Mouse (Mus musculus): ENCODE results near the gene Gmeb1.
"Not testable (repeated sequence)": the region's sequence is repeated elsewhere in the genome, so short reads cannot be mapped to it uniquely, and the experiment has no call there.

Gmeb1 gene

DNA sequence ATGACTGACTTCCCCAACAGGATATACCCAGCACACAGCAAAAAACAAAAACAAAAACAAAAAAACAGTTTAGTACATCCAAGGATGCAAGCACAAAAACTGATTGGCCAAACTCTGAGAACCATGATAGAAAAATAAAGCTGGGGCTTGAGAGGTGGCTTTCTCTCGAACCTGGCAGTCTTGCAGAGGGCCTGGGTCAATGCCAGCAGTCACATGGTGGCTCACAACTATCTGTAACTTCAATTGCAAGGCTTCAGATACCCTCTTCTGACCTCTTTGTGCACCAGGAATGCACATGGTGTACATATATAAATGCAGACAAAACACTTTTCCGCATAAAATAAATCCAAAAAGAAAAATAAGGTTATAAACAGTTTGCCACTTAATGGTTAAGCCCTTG lies 11.8 kb upstream of the Gmeb1 start:
- DNase-seq: peak; percentile 48

DNA sequence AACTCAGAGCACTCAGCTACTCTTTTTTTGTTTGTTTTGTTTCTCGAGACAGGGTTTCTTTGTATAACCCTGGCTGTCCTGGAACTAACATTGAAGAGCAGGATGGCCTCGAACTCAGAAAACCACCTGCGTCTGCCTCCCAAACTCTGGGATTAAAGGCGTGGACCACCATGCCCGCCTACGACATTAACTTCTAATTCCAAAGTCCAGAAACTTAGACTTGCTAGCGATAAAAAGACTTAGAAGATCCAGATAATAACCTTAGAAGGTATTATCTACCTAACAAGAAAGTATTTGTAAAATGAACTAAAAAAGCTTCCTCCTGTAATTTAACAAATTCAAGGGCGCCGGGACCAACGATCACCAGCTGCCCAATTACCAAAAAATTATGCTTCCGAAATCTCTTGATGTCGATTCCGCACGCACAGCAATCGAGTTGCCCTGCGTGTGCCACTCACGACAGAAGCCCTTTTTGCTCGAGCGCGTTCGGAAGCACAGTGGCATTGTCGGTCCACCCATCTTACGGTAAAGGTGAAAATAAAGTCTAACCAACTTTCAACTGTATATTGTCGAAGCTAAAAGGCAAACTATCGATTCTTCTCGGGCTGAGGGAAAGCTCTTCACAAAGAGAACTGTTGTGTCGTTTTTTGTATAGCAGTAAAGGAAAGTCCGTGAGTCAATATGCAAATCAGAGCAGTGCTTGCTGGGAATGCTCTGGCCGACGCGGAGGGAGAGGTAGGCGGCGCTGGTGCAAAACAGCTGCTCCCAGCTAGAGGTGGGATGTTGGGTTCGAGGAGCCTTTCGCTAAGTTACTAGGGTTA lies 8.5 kb upstream of the Gmeb1 start:
- peak; percentile 84 for DNase-seq

GRCm38 (mm10) chr4:132268871-132269739 lies 7.7 kb upstream of the Gmeb1 start:
- no peak for DNase-seq

- DNase-seq: no peak
Observed at GRCm38 (mm10) chr4:132266835-132267349, 5.5 kb upstream of the Gmeb1 start.

- DNase-seq: no peak
Observed at GRCm38 (mm10) chr4:132263313-132263712, 1.9 kb upstream of the Gmeb1 start.

GRCm38 (mm10) chr4:132262358-132262616 lies 885 bp upstream of the Gmeb1 start:
- no peak for DNase-seq

DNA sequence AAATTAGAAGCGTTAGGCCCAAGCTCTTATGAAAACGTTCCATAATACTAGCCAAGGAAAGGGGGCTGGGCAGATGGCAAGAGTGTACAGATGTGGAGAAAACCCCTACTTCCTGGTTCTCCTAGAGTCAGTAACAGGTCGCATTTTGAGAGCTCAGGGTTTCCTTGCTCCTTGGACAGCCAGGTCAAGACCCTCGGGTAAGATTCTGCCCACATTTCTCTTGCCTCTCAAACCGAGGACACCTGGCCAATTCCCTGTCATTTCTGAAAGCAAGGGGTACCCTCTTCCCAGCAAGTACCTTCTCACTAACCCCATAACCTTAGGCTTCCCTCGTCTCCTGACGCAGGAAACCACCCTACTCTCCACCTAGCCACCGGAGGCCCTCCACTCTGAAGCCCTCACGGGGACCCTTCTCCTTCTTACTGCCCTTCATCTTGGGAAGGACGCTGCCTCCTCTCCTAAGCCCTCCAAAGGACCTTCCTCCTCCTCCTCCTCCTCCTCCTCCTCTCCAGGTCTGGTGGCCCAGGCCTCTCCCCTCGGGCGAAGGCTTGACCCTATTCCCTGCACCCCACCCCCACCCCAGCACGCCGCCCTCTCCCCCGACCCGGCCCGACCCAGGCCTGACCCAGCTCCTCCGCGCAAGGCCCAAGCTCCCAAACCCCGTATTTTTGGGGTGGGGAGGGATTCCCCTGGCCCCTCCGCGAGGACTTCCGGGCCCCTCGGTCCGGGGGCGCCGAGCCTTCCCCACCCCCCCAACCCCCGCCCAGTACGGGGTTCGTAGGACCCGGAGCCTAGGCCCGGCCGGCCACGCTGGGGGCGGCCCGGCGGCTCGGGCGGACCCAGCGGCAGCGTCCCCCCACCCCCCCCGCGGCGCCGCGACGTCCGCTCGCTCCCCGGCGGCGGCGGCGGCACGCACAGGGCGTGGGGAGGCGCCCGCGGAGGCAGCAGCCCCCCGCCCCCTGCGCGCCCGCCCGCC lies 710 bp downstream of the Gmeb1 start:
- peak; percentile 50 for DNase-seq

DNA sequence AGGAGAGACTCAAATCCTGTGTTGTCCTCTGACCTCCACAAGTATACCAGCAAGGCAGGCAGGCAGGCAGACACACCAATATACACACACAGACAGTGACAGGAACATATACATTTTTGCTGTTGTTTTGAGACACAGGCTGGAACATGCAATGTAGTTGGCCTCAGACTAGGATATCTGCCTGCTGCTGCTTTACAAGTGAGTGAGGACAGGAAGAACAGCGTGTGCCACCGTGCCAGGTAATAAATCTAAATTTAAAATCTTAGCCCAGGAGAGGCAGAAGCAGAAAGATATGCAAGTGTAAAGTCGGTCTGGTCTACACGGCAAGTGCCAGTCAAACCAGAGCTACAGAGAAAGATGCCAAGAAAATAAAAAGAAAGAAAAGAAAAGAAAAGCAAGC lies 2.2 kb downstream of the Gmeb1 start:
- DNase-seq: no peak

- DNase-seq: no peak
Observed at GRCm38 (mm10) chr4:132256384-132256783, 5.0 kb downstream of the Gmeb1 start.

GRCm38 (mm10) chr4:132254986-132255385 lies 6.4 kb downstream of the Gmeb1 start:
- no peak for DNase-seq

- DNase-seq: no peak
Observed at GRCm38 (mm10) chr4:132253622-132254021, 7.8 kb downstream of the Gmeb1 start.

DNA sequence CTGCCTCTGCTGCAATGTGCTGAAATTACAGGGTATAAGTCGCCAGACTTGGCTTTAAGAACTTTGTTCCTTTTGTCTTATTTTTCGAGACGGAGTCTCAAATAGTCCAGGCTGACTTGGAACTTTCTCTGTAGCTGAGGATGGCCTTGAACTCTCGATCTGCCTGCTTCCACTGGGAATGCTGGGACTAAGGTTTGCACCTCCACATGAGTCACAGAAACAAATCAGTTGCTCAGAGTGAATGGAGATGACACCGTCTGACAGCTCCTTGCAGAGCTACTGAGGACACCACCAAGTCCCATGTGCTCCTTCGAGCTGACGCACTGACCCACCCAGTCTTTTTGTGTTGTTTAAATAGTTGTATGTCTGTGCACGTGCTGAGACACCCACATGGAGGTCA lies 8.3 kb downstream of the Gmeb1 start:
- no peak for DNase-seq

- no peak for DNase-seq
Observed at GRCm38 (mm10) chr4:132251596-132251995, 9.8 kb downstream of the Gmeb1 start.

- DNase-seq: no peak
Observed at GRCm38 (mm10) chr4:132247451-132247997, 13.9 kb downstream of the Gmeb1 start.

GRCm38 (mm10) chr4:132245643-132246042 lies 15.8 kb downstream of the Gmeb1 start:
- no peak for DNase-seq

GRCm38 (mm10) chr4:132241208-132241607 lies 20.2 kb downstream of the Gmeb1 start:
- DNase-seq: no peak

DNA sequence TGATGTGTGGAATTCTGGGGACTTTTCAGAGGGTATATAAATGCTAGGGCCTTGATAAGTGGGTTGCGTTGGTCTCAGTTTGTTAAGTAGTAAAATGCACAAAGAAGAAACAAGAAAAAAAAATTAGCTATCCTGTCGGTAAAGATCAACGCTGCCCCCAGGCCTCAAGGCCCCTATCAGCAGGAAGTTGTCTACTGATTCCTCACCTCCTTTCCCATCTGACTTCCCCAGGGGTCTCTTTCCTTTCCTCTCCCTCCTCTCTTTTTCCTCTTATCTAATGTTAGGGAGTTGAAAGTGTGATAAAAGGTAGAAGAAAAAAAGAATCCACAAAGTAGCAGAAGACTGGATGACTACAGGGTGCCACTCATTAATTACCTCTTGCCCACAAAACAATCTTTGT lies 21.0 kb downstream of the Gmeb1 start:
- no peak for DNase-seq

- DNase-seq: no peak
Observed at GRCm38 (mm10) chr4:132238356-132238755, 23.0 kb downstream of the Gmeb1 start.

- no peak for DNase-seq
Observed at GRCm38 (mm10) chr4:132234710-132235109, 26.7 kb downstream of the Gmeb1 start.

DNA sequence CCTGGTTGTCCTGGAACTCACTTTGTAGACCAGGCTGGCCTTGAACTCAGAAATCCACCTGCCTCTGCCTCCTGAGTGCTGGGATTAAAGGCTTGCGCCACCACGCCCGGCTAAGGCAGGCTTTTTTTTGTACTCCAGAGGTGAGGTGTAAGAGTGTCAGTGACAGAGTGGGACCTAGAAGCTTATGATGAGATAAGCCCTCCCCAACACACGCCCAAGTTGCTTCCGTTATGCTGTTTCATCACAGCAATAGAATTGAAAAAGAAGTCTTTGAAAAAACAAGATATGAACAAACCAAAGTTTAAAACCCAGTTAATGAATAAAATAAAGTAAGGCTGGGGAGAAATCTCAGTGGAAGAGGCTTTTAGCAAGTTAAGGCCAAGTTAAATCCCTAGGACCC lies 31.0 kb downstream of the Gmeb1 start:
- no peak for DNase-seq

DNA sequence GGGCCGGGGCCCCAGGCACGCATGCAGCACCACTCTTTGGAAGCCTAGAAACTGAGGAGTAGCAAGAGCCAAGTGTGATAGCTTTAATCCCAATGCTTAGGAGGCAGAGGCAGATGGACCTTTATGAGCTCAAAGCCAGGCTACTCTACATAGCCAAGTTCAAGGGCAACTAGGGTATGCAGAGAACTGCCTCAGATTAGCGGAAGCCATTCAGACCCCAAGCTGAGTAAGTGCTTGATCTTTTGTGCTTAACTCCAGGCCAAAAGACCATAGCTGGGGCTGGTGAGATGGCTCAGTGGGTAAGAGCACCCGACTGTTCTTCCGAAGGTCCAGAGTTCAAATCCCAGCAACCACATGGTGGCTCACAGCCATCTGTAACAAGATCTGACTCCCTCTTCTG lies 39.4 kb downstream of the Gmeb1 start:
- not testable (repeated sequence) for DNase-seq

GRCm38 (mm10) chr4:132218439-132218838 lies 43.0 kb downstream of the Gmeb1 start:
- not testable (repeated sequence) for DNase-seq

GRCm38 (mm10) chr4:132217781-132218180 lies 43.6 kb downstream of the Gmeb1 start:
- no peak for DNase-seq

Measured in cerebellum, adult 11-12 months (tissue).